Mouse (Mus musculus): ENCODE measurements around the gene Xylt1.
A peak's percentile ranks its signal among the peaks of the same experiment; 100 is the strongest.

Gene Xylt1

GRCm38 (mm10) chr7:117515794-117516193 is 135.0 kb downstream of the Xylt1 start:
- no peak for DNase-seq (ENCODE audit: low read depth, low spot score)

- no peak for DNase-seq (ENCODE audit: low read depth, low spot score)
These were observed 136.1 kb downstream of the Xylt1 start for GRCm38 (mm10) chr7:117516896-117517295.

GRCm38 (mm10) chr7:117521369-117521768 is 140.6 kb downstream of the Xylt1 start:
- no peak for DNase-seq (ENCODE audit: low read depth, low spot score)

- DNase-seq (ENCODE audit: low read depth, low spot score): peak; percentile 49
These were observed 141.4 kb downstream of the Xylt1 start for GRCm38 (mm10) chr7:117522092-117522635.

DNA sequence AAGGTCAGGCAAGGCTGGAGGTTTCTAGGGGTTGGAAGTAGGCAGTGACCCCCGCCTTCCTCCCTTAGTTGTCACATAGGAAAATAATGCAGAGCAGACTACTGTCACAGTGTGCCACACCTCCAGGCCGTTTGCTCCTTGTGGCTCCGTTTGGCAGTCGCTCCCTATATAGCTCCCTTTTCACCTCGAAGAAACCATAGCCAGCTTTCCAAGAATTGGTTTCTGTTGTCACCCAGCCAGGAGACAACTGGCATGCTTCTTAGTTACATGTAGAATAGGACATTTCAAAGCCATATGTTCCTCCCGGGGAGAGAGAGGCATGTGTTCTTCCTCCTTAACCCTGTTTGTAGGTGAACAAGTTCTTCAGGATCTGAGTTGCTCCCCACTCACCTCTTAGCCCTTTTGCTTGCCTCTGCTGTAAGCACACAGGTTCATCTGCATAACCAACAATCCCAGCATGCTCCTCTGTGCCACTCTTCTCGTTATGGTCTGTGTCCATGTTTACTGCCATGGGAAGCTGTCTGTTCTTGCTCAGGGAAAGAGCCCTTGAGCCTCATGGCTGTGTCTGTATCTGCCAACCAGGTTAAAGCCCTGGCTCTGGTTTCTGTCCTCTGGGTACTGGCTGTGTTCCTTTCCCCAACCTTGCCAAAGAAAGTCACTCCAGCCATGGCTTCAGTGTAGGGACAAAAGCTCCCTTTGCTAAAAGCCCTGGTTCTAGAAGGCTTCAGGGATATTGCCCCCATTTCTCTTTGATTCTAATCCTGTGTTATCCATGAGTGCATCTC is 143.8 kb downstream of the Xylt1 start:
- no peak for DNase-seq (ENCODE audit: low read depth, low spot score)

GRCm38 (mm10) chr7:117525678-117526077 is 144.9 kb downstream of the Xylt1 start:
- no peak for DNase-seq (ENCODE audit: low read depth, low spot score)

GRCm38 (mm10) chr7:117526570-117526969 is 145.8 kb downstream of the Xylt1 start:
- DNase-seq (ENCODE audit: low read depth, low spot score): no peak

- no peak for DNase-seq (ENCODE audit: low read depth, low spot score)
These were observed 149.2 kb downstream of the Xylt1 start for GRCm38 (mm10) chr7:117529787-117530655.

GRCm38 (mm10) chr7:117532651-117533050 is 151.9 kb downstream of the Xylt1 start:
- no peak for DNase-seq (ENCODE audit: low read depth, low spot score)

- DNase-seq (ENCODE audit: low read depth, low spot score): no peak
These were observed 152.4 kb downstream of the Xylt1 start for GRCm38 (mm10) chr7:117533164-117533563.

DNA sequence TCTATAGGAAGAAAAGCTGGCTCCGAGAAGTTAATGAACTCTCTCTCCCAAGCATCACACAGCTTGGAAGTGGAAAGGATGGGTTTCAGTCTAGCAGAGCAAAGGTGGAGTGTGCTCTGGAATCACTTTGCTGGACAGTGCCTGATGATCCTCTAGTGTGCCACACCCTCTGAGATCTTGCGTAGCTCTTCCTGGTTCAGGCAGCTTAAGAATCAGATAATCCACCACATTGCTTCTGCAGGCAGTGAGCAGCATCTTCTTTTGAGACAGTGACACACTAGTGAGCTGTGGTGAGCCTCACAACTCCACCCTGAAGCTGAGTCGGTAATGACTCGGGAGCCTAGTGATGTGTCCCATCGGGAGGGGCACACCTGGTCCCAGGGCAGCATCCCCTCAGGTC is 159.2 kb downstream of the Xylt1 start:
- no peak for DNase-seq (ENCODE audit: low read depth, low spot score)

DNA sequence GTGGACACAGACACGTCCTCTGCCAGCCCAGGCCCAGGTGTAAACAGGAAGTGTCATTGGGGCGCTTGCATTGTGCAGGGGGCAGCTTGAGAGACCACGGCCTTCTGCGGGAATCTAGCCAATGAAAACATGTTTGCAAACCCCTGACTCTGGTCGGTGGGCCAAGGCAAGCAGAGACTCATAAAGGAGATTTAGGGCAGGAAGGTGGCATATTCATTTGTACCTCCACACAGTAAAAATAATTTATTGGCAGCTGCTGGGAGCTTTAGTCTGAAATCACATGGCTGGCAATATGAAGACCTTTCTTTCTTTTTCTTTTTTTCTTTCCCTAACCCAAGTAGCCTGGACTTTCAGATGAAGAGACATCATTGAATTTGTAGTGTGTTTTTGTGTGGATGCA is 159.6 kb downstream of the Xylt1 start:
- no peak for DNase-seq (ENCODE audit: low read depth, low spot score)

- no peak for DNase-seq (ENCODE audit: low read depth, low spot score)
These were observed 160.3 kb downstream of the Xylt1 start for GRCm38 (mm10) chr7:117541056-117541455.

DNA sequence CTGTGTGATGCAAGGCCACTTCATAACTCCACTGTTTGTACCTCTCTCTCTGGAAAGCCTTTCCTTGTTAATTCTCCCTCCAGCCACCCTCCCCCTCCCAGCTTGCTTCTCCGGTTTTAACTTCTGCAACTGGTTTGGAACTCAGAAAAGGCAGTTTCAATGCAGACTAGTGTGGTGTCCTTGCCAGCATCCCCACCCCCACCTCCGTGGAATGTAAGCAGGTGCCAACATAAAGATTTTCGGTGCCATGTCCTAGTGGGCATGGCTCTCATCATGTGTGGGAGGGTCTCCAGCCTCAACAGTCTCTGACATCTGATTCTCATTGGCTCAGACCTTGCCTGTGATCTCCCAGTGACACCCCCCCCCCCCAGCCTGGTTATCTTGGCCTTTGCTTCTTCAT is 160.9 kb downstream of the Xylt1 start:
- DNase-seq (ENCODE audit: low read depth, low spot score): no peak

GRCm38 (mm10) chr7:117543041-117543440 is 162.3 kb downstream of the Xylt1 start:
- no peak for DNase-seq (ENCODE audit: low read depth, low spot score)

GRCm38 (mm10) chr7:117544126-117544525 is 163.3 kb downstream of the Xylt1 start:
- DNase-seq (ENCODE audit: low read depth, low spot score): no peak

DNA sequence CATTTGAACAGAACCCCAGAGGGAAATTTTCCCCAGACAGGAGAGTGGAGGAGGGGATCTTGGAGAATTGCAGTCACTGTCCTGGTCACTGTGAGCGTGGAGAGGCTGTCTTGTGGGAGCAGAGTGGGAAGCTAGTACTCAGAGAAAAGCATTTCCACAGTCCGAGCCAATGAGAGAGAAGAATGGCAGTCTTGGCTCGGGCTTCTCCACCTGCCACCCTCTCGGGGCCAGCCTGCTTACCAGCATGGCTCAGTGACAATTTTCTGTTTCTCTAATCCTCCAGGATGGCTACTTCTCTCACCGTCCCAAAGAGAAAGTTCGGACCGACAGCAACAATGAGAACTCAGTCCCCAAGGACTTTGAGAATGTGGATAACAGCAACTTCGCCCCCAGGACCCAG is 167.5 kb downstream of the Xylt1 start:
- DNase-seq (ENCODE audit: low read depth, low spot score): no peak

DNA sequence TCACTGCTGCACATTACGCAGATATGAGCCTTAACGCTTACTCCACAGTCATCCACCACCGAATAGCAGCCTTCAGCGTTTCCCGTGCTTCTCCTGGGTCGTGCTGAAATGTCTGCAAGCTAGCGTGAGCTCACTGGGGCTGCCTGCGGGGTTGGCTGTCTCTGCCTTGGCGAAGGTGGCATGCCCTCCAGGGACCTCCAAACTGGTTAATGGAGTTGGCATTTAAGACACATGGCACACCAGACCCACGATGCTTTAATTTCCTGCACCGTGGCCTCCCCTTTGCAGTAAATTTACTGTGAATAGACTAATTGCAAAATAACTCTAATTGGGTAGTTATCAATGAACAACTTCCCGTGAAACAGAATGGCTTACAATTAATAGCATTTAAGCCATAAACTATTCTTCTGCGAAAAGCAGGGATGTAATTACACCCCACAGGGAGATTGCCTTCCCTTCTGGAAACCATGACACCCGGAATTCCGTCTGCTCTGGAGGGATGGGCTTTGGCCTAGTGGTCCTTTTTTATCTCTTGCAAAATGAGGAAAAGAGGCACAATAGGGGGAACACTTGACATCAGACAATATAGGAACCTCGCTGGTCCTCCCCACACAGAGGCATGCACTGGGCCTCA is 170.3 kb downstream of the Xylt1 start:
- DNase-seq (ENCODE audit: low read depth, low spot score): no peak

DNA sequence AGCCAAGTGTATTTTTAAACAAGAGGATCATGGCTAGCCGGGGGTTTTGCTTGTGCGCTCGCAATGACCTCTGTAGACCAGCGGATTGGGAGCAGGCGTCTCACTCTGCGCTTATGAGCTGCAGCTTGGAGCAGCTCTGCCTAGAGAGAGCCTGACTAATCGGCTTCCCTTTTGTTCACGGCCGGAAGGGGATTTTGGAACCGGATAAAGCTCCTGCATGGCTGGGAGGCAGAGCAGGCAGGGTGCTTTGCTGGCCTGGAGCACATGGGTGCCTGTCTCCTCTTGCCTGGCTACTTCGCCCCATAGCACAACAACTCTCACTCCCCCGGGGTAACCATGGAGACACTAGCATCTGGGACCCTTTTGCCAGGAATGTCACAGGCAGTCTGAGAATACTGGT is 172.4 kb downstream of the Xylt1 start:
- no peak for DNase-seq (ENCODE audit: low read depth, low spot score)

DNA sequence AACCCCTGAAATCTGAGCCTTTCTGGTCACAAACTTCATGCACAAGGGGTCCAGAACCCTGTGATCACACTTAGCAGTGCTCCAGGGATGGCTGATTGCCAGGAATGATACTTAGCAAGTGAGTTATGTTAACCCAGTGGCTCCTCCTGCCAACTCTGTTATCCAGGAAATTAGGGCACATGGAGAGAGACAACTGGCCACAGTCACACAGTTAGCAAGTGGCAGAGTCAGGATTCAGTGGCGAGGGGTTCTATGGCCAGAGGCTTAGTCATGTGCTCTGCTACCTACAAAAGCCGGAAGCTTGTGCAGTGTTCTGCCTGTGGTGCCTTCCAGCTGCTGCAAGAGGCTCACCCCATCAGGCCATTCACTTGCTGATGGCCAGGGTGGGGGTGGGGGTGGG is 175.0 kb downstream of the Xylt1 start:
- no peak for DNase-seq (ENCODE audit: low read depth, low spot score)

- DNase-seq (ENCODE audit: low read depth, low spot score): no peak
These were observed 177.4 kb downstream of the Xylt1 start for GRCm38 (mm10) chr7:117558166-117558565.

DNA sequence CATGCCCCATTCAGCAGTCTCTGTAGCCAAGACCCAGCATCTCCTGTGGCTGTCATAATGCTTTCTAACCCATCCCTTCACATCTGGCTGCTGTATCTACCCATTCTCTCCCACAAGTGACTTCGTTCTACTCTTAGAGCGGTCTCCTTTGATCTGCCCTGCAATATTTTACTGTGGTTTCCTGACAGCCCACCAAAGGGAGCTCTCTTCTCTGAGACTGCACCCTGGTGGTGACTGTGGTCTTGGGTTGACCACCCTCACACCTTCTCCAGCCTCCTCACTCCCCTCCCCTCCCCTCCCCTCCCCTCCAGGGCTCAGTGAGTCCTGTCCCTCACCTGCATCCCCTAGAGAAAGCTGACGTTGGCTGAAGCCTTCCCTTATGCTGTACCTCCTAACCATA is 178.3 kb downstream of the Xylt1 start:
- DNase-seq (ENCODE audit: low read depth, low spot score): no peak
